Mouse (Mus musculus) c-Kit-positive CD71-positive TER-119-negative erythroid progenitor cells, embryonic 14.5 days (primary cell): ENCODE measurements around the gene Ppp2ca.
A peak's percentile ranks its signal among the peaks of the same experiment; 100 is the strongest.
"Not testable (repeated sequence)": the region's sequence is repeated elsewhere in the genome, so short reads cannot be mapped to it uniquely, and the experiment has no call there.

ENCODE experiments used
- DNase-seq: peaks from one replicate; pipeline ENCODE4 v3.0.0-alpha.2; 2013; ENCODE audit warnings: low read depth

The Ppp2ca gene

GRCm38 (mm10) chr11:52097016-52097415, 1.5 kb upstream of the Ppp2ca start:
- DNase-seq, result no peak

- no peak for DNase-seq
Measured at GRCm38 (mm10) chr11:52097596-52097995, 885 bp upstream of the Ppp2ca start.

- DNase-seq, result no peak
Measured at GRCm38 (mm10) chr11:52099031-52099761, 715 bp downstream of the Ppp2ca start.

GRCm38 (mm10) chr11:52099771-52100219, 1.3 kb downstream of the Ppp2ca start:
- DNase-seq, result no peak

GRCm38 (mm10) chr11:52102977-52103376, 4.5 kb downstream of the Ppp2ca start:
- no peak for DNase-seq

- DNase-seq, result no peak
Measured at GRCm38 (mm10) chr11:52105503-52105902, 7.0 kb downstream of the Ppp2ca start.

- no peak for DNase-seq
Measured at GRCm38 (mm10) chr11:52106037-52106436, 7.6 kb downstream of the Ppp2ca start.

- DNase-seq, result no peak
Measured at GRCm38 (mm10) chr11:52106438-52106837, 8.0 kb downstream of the Ppp2ca start.

- DNase-seq, result no peak
Measured at GRCm38 (mm10) chr11:52108796-52109195, 10.3 kb downstream of the Ppp2ca start.

GRCm38 (mm10) chr11:52109421-52109820, 10.9 kb downstream of the Ppp2ca start:
- no peak for DNase-seq

GRCm38 (mm10) chr11:52115479-52115878, 17.0 kb downstream of the Ppp2ca start:
- peak; percentile 64 for DNase-seq

- DNase-seq, result not testable (repeated sequence)
Measured at GRCm38 (mm10) chr11:52116117-52116516, 17.6 kb downstream of the Ppp2ca start.

- DNase-seq, result no peak
Measured at GRCm38 (mm10) chr11:52117156-52117555, 18.7 kb downstream of the Ppp2ca start.

GRCm38 (mm10) chr11:52120415-52120814, 21.9 kb downstream of the Ppp2ca start:
- not testable (repeated sequence) for DNase-seq

GRCm38 (mm10) chr11:52122045-52122444, 23.6 kb downstream of the Ppp2ca start:
- no peak for DNase-seq

GRCm38 (mm10) chr11:52124468-52124867, 26.0 kb downstream of the Ppp2ca start:
- DNase-seq, result no peak

GRCm38 (mm10) chr11:52127169-52127568, 28.7 kb downstream of the Ppp2ca start:
- no peak for DNase-seq

GRCm38 (mm10) chr11:52127760-52128159, 29.3 kb downstream of the Ppp2ca start:
- no peak for DNase-seq

- DNase-seq, result no peak
Measured at GRCm38 (mm10) chr11:52128316-52129061, 30.0 kb downstream of the Ppp2ca start.

- DNase-seq, result no peak
Measured at GRCm38 (mm10) chr11:52129171-52129570, 30.7 kb downstream of the Ppp2ca start.

- DNase-seq, result no peak
Measured at GRCm38 (mm10) chr11:52129621-52130450, 31.4 kb downstream of the Ppp2ca start.

GRCm38 (mm10) chr11:52130451-52131068, 32.1 kb downstream of the Ppp2ca start:
- no peak for DNase-seq
